Mouse (Mus musculus): Measurements from ENCODE around the gene Irgc1. TPM values are rescaled to one million over a fixed set of nuclear protein-coding genes. Genes with fewer than 3 reads are reported as not detected.

Gene Irgc1
- polyA plus RNA-seq (2014; fragmentation: Nextera tagmentation; extraction: Ambion mirVana) = not detected in 2 replicates

DNA sequence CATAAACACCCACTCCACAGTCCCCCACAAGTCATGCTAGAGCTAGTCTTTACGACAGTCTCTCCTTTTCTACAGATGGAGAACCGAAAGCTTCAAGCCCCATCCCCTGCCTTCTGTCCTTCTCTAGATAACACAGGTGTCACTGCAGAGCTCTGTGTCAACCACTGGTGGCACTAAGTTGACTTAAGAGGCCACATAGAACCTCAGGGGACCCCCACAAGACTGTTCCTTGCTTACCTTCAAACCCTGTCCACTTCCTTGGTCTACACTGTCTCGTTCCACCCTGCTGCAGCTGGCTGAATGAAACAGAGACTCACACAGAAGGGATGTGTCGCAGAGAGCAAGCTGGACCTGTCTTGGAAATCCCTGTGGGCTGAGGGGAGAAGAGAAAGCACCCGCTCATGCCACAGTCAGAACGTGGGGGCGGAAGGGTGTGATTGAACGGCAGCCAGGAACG is at the start of gene Irgc1:
TSS of gene Irgc1 (minus strand) at position 443 of the 457 bp plus-strand sequence.
- H3K36me3 ChIP-seq (ENCODE audit: control insufficient read depth, insufficient read depth, low read length) = no peaks in the 10 kb centered on the region
- no peaks in the 10 kb centered on the region for H3K27me3 ChIP-seq (ENCODE audit: control insufficient read depth, insufficient read depth, low read length)
- no peaks in the 10 kb centered on the region for H3K4me1 ChIP-seq (replicated peaks; ENCODE audit: control insufficient read depth, insufficient read depth, low read length)
- WGBS = 88% methylated on average over 9 of the region's 9 CpGs
- no peak within 1 kb of the TSS for H3K4me3 ChIP-seq (ENCODE audit: low read depth, low read length)
- H3K9me3 ChIP-seq (ENCODE audit: control insufficient read depth, low read length) = no peaks in the 10 kb centered on the region
- no peak within 1 kb of the TSS for H3K4me2 ChIP-seq (ENCODE audit: low read depth, low read length, severe bottlenecking)
- H3K27ac ChIP-seq (ENCODE audit: low read depth, low read length) = no peak within 1 kb of the TSS
- H3K9ac ChIP-seq (ENCODE audit: low read length) = no peak within 1 kb of the TSS
- ATAC-seq (replicated peaks; ENCODE audit: low FRiP score) (no peak), DNase-seq (ENCODE audit: low spot score) (no peak)

DNA sequence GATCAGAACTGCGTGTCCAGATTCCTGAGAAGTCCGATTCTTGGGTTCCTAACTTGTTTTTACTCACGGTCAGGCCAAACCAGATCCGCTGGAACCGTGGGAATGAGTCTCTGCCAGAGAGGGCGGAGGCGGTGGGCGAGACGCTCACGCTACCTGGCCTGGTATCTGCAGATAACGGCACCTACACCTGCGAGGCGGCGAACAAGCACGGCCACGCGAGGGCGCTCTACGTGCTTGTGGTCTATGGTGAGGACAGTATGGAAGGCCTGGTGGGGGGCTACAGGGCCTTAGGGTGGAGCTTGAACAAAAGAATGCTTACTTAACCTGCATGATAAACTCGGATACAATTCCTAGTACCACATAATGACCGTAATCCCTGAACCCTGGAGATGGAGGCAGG is 49.4 kb upstream of the Irgc1 start:
- no peak for ATAC-seq (replicated peaks; ENCODE audit: low FRiP score)
- H3K9ac ChIP-seq (ENCODE audit: low read length) = no peak overlapping the region
- 55% methylated on average over 21 of the region's 21 CpGs for WGBS
- H3K36me3 ChIP-seq (ENCODE audit: control insufficient read depth, insufficient read depth, low read length) = peaks cover 7% of the 10 kb centered on the region
- H3K4me2 ChIP-seq (ENCODE audit: low read depth, low read length, severe bottlenecking) = no peak overlapping the region
- no peak for DNase-seq (ENCODE audit: low spot score)
- H3K4me3 ChIP-seq (ENCODE audit: low read depth, low read length) = no peak overlapping the region
- H3K27ac ChIP-seq (ENCODE audit: low read depth, low read length) = no peak overlapping the region
- peaks cover 15% of the 10 kb centered on the region for H3K27me3 ChIP-seq (ENCODE audit: control insufficient read depth, insufficient read depth, low read length)
- peaks cover 2% of the 10 kb centered on the region; the same call in 1 of the 2 replicates for H3K9me3 ChIP-seq (ENCODE audit: control insufficient read depth, low read length)
- H3K4me1 ChIP-seq (replicated peaks; ENCODE audit: control insufficient read depth, insufficient read depth, low read length) = peaks cover 21% of the 10 kb centered on the region

DNA sequence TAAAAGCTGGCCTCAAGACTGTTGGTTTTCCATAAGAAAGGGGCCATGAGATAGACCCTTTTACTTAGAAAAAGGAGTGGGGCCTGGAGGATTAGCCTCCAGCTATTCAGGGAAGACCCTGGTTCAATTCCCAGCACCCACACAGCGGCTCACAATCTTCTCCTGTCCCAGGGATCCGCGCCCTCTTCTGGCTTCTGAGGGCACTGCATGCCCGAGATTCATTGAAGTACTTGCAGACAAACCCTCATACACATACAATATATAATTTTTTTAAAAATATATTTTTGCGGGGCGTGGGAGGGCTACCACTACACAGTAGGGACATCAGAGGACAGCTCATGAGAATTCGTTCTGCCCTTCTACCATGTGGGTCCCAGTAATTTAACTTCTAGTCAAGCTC is 48.8 kb upstream of the Irgc1 start:
- 32% methylated on average over 7 of the region's 7 CpGs for WGBS
- Histone ChIP-seq H3K36me3 (ENCODE audit: control insufficient read depth, insufficient read depth, low read length) (peaks cover 7% of the 10 kb centered on the region), H3K4me2 (ENCODE audit: low read depth, low read length, severe bottlenecking) (no peak overlapping the region), H3K27me3 (ENCODE audit: control insufficient read depth, insufficient read depth, low read length) (peaks cover 15% of the 10 kb centered on the region), H3K4me3 (ENCODE audit: low read depth, low read length) (no peak overlapping the region), H3K9me3 (ENCODE audit: control insufficient read depth, low read length) (peaks cover 2% of the 10 kb centered on the region; the same call in 1 of the 2 replicates), H3K27ac (ENCODE audit: low read depth, low read length) (no peak overlapping the region), H3K4me1 (replicated peaks; ENCODE audit: control insufficient read depth, insufficient read depth, low read length) (peaks cover 18% of the 10 kb centered on the region), H3K9ac (ENCODE audit: low read length) (no peak overlapping the region)
- DNase-seq (ENCODE audit: low spot score) = peak; percentile 77
- no peak for ATAC-seq (replicated peaks; ENCODE audit: low FRiP score)

DNA sequence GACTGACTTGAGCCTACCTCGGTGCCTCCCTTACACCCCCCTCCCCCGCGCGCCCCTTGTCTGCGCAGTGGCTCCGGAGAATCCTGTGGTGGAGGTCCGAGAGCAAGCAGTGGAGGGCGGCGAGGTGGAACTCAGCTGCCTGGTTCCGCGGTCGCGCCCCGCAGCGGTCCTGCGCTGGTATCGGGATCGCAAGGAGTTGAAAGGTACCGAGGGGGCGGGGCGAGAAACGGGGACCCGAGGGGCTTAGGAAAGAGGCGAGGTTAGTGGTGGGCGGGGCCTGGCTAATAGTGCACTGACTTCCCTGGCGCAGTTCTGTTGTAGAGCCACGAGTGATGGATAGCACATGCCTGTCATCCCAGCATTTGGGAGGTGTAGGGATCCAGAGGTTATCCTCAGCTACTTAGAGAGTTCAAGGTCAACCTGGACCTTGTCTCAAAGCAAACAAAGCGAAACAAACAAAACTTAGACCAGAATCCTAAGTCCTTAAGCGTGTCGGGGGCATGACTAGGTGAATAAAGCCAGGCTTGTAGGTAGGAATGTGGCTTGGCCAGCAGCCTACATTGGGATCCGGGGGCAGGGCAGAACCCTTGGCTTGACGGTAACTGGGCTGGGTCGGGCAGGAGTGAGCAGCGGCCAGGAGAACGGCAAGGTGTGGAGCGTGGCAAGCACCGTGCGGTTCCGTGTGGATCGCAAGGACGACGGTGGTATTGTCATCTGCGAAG is 47.9 kb upstream of the Irgc1 start:
- H3K36me3 ChIP-seq (ENCODE audit: control insufficient read depth, insufficient read depth, low read length) = peaks cover 7% of the 10 kb centered on the region
- H3K4me2 ChIP-seq (ENCODE audit: low read depth, low read length, severe bottlenecking) = peak overlapping the region; percentile 31
- WGBS = 16% methylated on average over 43 of the region's 43 CpGs
- H3K27me3 ChIP-seq (ENCODE audit: control insufficient read depth, insufficient read depth, low read length) = peaks cover 15% of the 10 kb centered on the region
- ATAC-seq (replicated peaks; ENCODE audit: low FRiP score) = peak; percentile 49
- H3K9ac ChIP-seq (ENCODE audit: low read length) = peak overlapping the region; percentile 8; the same call in 1 of the 2 replicates
- H3K9me3 ChIP-seq (ENCODE audit: control insufficient read depth, low read length) = peaks cover 2% of the 10 kb centered on the region; the same call in 1 of the 2 replicates
- no peak overlapping the region for H3K27ac ChIP-seq (ENCODE audit: low read depth, low read length)
- peaks cover 9% of the 10 kb centered on the region for H3K4me1 ChIP-seq (replicated peaks; ENCODE audit: control insufficient read depth, insufficient read depth, low read length)
- DNase-seq (ENCODE audit: low spot score) = peak; percentile 71
- H3K4me3 ChIP-seq (ENCODE audit: low read depth, low read length) = peak overlapping the region; percentile 17; the same call in 1 of the 2 replicates

DNA sequence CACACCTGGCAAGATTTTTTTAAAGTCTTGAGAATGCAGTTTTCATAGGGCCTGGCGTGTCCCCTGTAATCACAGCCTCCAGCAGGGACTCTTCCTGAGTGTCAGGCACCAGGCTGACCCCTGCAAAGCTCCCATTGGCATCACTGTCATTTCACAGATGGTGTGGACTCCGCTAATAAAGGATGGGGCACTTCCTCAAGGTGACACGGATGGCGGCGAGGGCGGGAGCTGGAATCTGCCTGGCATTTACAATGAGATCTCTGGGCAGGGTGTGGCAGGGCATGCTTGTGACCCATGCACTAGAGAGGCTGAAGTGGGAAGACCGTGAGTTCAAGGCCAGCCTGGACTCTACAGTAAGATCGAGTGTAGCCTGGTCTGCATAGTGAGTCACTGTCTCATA is 36.2 kb upstream of the Irgc1 start:
- H3K9ac ChIP-seq (ENCODE audit: low read length) = no peak overlapping the region
- H3K9me3 ChIP-seq (ENCODE audit: control insufficient read depth, low read length) = no peaks in the 10 kb centered on the region
- no peak overlapping the region for H3K4me3 ChIP-seq (ENCODE audit: low read depth, low read length)
- 92% methylated on average over 8 of the region's 8 CpGs for WGBS
- no peak overlapping the region for H3K4me2 ChIP-seq (ENCODE audit: low read depth, low read length, severe bottlenecking)
- H3K27me3 ChIP-seq (ENCODE audit: control insufficient read depth, insufficient read depth, low read length) = no peaks in the 10 kb centered on the region
- H3K36me3 ChIP-seq (ENCODE audit: control insufficient read depth, insufficient read depth, low read length) = no peaks in the 10 kb centered on the region; the same call in 1 of the 2 replicates
- DNase-seq (ENCODE audit: low spot score) (no peak), ATAC-seq (replicated peaks; ENCODE audit: low FRiP score) (no peak)
- H3K27ac ChIP-seq (ENCODE audit: low read depth, low read length) = no peak overlapping the region
- H3K4me1 ChIP-seq (replicated peaks; ENCODE audit: control insufficient read depth, insufficient read depth, low read length) = peaks cover 12% of the 10 kb centered on the region

DNA sequence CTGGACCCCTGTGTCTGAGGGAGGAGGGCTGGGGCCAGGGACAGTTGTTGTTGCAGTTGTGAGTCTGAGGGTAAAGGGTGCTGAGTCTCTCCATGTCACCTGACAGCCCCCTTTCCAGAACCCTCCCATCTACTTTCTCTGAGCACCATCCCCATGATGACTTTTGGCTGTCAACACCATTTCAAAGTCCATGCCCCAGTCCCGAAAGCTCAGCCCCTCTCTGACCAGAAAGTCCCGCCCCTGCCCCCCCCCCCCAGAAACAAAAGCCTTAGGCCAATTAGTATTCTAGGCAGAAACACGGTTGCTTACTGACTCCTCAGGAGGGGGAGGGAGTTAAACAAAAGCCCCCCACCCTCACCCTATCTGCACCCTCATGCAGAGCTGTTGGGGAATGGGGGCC is 35.3 kb upstream of the Irgc1 start:
- Histone ChIP-seq H3K27me3 (ENCODE audit: control insufficient read depth, insufficient read depth, low read length) (no peaks in the 10 kb centered on the region), H3K4me1 (replicated peaks; ENCODE audit: control insufficient read depth, insufficient read depth, low read length) (peaks cover 16% of the 10 kb centered on the region), H3K4me3 (ENCODE audit: low read depth, low read length) (no peak overlapping the region), H3K9ac (ENCODE audit: low read length) (no peak overlapping the region), H3K36me3 (ENCODE audit: control insufficient read depth, insufficient read depth, low read length) (no peaks in the 10 kb centered on the region; the same call in 1 of the 2 replicates), H3K9me3 (ENCODE audit: control insufficient read depth, low read length) (no peaks in the 10 kb centered on the region), H3K4me2 (ENCODE audit: low read depth, low read length, severe bottlenecking) (no peak overlapping the region), H3K27ac (ENCODE audit: low read depth, low read length) (peak overlapping the region; percentile 64; the same call in 1 of the 2 replicates)
- 18% methylated on average over 3 of the region's 3 CpGs for WGBS
- ATAC-seq (replicated peaks; ENCODE audit: low FRiP score) (no peak), DNase-seq (ENCODE audit: low spot score) (no peak)

DNA sequence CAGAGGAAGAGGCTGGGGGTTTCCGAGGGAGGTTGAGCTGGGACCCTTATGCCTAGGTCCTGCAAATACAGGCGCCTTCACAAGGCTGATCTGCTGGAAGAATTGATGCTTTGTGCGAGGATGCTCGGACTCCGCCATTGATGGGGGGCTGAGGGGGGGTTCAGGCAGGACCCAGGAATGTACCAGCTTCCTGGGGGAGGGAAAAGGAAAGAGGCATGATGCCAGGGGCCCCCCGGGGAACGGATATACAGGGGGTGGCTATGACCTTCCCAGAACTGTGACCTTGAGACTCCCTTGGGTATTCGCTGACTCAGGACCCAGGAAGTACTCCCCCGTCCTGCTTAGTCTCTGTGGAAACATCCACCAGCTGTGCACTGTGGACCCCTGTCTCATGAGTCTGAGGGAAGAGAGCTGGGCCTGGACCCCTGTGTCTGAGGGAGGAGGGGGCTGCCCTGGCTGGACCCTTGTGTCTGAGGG is 34.6 kb upstream of the Irgc1 start:
- 42% methylated on average over 9 of the region's 9 CpGs for whole genome bisulfite sequencing
- H3K36me3 ChIP-seq (ENCODE audit: control insufficient read depth, insufficient read depth, low read length) = no peaks in the 10 kb centered on the region; the same call in 1 of the 2 replicates
- peak overlapping the region; percentile 34; the same call in 1 of the 2 replicates for H3K4me2 ChIP-seq (ENCODE audit: low read depth, low read length, severe bottlenecking)
- H3K4me3 ChIP-seq (ENCODE audit: low read depth, low read length) = no peak overlapping the region
- DNase-seq (ENCODE audit: low spot score) (no peak), ATAC-seq (replicated peaks; ENCODE audit: low FRiP score) (peak; percentile 71)
- peaks cover 16% of the 10 kb centered on the region for H3K4me1 ChIP-seq (replicated peaks; ENCODE audit: control insufficient read depth, insufficient read depth, low read length)
- peak overlapping the region; percentile 75; the same call in 1 of the 2 replicates for H3K27ac ChIP-seq (ENCODE audit: low read depth, low read length)
- no peaks in the 10 kb centered on the region for H3K9me3 ChIP-seq (ENCODE audit: control insufficient read depth, low read length)
- no peaks in the 10 kb centered on the region for H3K27me3 ChIP-seq (ENCODE audit: control insufficient read depth, insufficient read depth, low read length)
- H3K9ac ChIP-seq (ENCODE audit: low read length) = peak overlapping the region; percentile 49

DNA sequence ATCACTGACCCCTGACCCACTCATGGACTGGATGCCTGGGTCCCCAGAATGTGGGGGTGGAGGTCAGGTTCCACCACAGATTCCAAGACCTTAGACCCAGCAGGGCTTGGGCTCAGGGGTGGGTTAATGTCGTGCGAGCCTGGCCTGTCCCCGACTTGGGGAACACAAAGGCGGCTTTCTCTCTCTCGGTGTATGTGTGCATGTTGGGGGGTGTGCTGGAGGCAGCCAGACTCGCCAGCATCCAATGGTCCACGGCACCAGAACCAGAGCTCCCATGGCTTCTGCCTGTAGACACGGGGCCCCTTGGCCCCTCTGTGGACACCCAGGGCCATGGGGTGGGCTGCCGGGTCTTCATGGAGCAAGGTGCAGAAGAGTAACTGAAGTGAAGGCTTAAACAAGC is 33.4 kb upstream of the Irgc1 start:
- Histone ChIP-seq H3K4me1 (replicated peaks; ENCODE audit: control insufficient read depth, insufficient read depth, low read length) (peaks cover 20% of the 10 kb centered on the region), H3K9ac (ENCODE audit: low read length) (peak overlapping the region; percentile 1; the same call in 1 of the 2 replicates), H3K4me3 (ENCODE audit: low read depth, low read length) (no peak overlapping the region), H3K27ac (ENCODE audit: low read depth, low read length) (no peak overlapping the region), H3K27me3 (ENCODE audit: control insufficient read depth, insufficient read depth, low read length) (no peaks in the 10 kb centered on the region; the same call in 1 of the 2 replicates), H3K4me2 (ENCODE audit: low read depth, low read length, severe bottlenecking) (no peak overlapping the region), H3K9me3 (ENCODE audit: control insufficient read depth, low read length) (no peaks in the 10 kb centered on the region), H3K36me3 (ENCODE audit: control insufficient read depth, insufficient read depth, low read length) (no peaks in the 10 kb centered on the region; the same call in 1 of the 2 replicates)
- WGBS = 84% methylated on average over 9 of the region's 9 CpGs
- no peak for DNase-seq (ENCODE audit: low spot score)
- no peak for ATAC-seq (replicated peaks; ENCODE audit: low FRiP score)

All from forebrain, embryonic 11.5 days (tissue).